Mouse (Mus musculus): ENCODE measurements at regions not wholly inside any gene's neighbourhood (a gene's known extent, or its start where the extent isn't known, plus 50 kb on each side); places are given as distances from the start of the nearest gene placed in this dataset.

DNA sequence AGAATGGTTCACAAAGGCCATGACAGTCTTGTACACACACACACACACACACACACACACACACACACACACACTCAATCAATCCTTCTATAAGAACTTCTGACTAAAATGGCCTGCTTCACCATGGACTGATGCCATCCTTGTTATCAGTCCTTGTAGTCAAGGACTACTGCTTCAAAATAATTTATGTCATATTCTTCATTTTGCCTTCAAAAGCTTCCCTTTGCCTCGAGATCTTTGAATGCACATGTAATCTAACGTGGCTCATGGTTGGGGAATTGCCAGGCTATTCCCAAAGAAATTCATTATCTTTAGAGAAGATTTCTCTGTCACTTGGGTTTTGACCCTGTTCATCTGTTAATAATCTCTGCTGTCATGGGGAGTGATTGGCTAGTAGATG lies 278.0 kb upstream of the Cdyl start:
- no peak for DNase-seq (ENCODE audit: low spot score)

DNA sequence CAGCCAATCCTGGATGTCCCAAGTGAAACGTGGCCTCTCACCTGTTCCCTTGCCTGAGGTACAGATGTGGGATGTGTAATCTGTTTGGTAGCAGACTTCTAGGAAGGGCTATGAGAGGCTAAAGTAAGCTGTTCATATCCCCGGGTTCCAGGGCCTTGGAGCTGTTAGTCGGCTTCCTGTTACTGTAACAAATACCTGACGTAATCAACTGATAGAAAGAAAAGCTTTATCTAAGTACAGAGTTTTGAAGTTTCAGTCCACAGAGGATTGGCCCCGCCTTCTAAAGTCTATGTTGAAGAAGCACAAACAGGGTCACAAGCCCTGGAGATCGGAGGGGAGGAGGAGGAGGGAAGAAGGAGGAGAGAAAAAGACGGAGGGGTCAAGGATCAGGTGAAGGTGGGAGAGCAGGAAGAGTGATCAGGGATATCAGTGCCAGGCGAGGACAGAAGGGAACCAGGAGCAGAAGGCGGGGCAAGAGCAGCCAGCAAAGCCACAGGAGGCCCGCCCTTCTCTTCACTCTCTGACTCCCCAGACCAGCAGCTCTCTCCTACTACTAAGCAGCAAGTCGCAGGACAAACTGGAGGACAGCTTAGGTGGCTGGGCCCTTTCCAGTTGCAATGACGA lies 276.5 kb upstream of the Cdyl start:
- DNase-seq (ENCODE audit: low spot score): no peak

DNA sequence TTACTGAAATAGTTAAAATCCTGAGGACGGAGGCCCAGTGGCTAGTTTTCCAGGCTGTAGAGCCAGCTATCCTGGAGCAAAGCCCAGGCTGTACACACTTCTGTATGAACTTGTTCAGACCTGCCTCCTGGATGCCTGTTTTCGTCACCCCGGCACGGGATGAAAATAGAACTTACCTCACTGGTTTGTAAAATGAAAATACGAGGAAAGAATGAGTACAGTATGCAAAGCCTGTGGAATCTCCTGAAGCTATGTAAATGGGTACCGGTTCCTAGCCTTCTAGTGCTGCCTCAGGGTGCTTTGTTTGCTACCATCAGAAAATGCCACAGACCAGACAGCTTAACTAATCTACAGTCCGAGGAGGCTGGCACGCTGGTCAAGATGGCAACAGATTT lies 276.0 kb upstream of the Cdyl start:
- DNase-seq (ENCODE audit: low spot score): no peak

DNA sequence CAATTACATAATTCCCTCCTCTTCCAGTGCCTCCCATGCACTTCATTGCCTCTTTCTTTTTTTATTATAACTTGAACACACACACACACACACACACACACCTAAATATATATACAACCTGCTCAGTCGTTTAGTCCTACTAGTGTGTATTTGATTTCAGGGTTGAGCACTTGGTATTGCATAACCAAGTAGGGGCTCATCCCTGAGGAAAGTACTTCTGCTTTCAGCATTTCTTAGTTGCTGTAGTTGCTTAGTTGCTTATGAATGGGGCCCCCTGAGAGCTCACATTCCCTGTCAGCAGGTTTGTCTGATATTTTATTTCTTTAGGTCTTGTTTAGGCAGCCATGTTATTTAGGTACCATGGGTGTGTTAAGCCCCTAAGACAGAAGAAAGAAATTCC lies 271.3 kb upstream of the Cdyl start:
- no peak for DNase-seq (ENCODE audit: low spot score)

DNA sequence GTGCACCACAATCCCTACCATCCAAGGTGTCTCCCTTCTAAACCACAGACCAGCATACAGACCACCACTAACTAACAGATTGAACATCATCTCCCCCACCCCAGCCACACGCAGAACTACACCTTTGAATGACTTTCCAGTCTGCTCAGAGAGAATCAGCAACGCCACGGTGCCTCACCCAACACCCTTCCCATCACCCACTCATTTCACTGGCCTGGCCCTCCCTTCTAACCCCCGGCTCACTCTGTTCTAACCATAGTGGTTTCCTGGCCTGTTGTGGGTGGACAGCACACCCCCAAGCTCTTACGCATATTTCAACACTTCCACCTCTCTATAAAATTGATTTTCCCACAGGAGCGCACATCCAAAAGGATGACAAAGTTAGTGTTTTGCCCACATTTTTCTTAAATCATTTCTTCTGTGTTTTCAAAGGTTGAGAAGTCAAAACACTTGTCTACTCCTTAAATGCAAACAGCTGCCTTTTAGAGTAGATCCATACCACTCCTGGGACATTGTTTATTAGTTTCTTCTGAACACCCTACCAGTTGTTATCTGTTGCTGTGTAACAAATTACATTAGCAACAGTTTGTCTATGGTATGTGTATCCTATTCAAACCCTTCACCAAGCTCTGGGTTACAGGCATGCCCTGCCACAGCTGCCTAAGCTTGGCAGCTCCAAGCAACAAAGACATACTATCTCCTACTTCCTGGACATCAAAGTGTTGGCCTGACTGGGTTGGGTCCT lies 269.7 kb upstream of the Cdyl start:
- no peak for DNase-seq (ENCODE audit: low spot score)

DNA sequence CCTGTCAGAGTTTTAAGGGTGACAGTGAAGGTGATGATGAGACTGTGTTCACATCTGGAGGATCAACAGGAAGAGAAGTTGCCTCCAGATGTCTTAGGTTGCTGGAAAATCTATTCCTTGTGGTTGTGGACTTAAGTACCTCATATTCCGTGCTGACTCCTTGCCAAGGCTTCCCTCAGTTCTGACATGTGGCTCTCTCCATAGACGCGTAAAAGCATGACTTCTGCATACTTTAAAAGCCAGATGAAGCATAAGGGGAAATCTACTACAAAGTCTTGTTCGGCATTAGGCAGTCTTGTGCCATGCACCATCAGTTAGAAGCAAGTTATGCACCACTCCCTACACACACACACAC lies 269.1 kb upstream of the Cdyl start:
- DNase-seq (ENCODE audit: low spot score): no peak

DNA sequence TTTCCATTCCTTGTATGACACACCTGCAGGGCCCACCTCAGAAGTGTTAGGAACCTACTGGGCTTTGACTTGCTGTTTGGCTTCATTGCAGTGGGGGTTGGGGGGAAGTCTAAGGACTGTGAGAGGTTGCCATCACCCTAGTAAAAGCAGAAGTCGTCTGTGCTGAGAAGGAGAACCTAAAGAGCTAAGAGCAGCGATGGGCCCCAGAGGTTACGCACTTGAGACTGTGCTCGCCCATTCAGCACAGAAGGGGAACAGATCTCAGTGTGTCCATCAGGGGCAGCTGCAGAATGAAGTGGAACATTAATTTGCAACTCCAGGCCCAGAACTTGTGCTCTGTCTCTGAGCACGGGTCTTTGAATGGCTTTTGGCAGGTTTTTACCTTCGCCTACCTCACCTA lies 267.5 kb upstream of the Cdyl start:
- no peak for DNase-seq (ENCODE audit: low spot score)

DNA sequence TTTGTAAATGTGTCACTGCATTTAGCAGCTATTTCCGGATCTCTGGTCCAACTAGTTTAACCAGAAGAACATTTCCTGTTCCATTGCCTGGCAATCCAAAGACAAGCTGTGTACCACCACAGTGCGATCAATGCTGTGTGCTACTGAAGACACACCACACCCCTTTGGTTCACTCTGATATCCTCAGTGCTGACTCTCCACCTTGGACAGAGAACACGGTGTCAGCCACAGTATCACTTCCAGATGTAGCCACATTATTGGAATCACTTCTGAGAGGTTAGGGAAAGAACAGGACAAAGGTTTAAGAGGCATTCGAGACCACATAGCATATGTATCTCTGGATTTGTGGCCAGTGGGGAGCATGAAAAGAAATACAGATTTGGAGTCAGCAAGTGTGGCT lies 264.4 kb upstream of the Cdyl start:
- no peak for DNase-seq (ENCODE audit: low spot score)

DNA sequence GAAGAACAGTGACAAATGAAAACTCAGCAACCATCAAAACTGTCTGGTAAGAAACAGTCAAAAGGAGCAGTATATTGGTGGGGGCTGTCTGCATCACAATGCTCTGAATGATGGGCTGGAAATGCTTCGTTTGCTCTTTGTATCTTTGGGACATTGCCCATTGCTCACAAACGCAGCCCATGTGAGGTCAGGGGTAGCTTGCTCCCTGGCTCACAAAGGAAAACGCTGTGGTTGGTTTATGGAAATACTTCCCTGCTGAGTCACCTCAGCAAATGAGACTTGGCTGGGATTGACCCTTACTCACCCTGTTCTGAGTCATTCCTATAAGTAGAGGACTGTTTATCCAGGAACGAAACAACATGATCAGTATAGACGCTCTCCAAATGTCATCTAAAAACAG lies 264.0 kb upstream of the Cdyl start:
- DNase-seq (ENCODE audit: low spot score): no peak

DNA sequence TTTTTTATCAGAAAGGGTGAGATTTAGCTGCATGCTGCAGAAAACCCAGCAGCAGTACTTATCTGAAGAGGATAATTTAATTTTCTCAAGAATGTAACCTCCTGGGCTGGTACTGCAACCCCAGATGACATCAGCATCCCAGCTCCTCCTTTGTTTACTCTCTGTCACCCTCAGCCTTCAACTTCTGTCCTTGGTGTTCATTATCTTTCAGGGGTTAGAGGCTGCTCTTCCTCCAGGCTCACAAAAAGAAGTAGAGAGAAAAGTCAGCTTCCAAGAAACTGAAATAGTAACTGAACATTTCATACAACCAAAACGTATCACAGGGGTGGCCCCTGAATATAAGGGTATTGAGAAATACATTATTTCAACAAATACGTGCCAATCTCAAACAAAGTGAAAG lies 262.5 kb upstream of the Cdyl start:
- no peak for DNase-seq (ENCODE audit: low spot score)

DNA sequence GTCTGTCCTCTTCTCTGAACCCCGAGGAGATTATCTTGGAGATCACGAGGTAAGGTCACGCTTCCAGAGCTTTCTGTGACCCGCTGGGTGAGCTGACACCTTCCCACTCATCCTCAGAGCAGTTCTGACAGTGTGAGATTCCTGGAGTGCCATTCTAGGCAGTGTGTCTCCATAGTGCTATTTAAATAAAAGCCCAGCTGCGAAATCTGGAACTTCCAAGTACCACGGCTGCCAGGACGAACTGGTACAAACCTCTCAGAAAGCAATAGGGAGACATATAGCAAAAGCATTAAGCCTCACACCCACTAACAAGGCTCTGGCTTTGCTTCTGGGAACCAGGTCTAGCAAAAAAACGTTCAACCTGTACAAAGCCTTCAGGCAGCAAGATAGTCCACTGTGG lies 261.4 kb upstream of the Cdyl start:
- no peak for DNase-seq (ENCODE audit: low spot score)

DNA sequence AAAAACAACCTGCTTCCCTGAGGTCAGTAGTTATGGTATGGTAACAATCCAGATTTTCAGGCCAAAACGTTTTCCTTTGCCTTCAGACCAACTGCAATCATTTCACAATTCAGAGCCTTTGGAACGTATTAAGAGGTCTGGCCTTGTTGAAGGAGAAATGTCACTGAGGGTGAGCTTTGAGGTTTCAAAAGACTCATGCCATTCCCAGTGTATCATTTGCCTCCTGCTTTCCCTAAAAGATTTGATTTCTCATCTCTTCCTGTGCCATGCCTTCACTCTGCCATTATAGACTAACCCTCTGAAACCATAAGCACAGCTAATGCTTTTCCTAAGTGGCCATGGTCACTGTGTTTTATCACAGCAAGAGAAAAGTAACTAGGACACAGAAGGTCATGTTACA lies 256.8 kb upstream of the Cdyl start:
- no peak for DNase-seq (ENCODE audit: low spot score)

DNA sequence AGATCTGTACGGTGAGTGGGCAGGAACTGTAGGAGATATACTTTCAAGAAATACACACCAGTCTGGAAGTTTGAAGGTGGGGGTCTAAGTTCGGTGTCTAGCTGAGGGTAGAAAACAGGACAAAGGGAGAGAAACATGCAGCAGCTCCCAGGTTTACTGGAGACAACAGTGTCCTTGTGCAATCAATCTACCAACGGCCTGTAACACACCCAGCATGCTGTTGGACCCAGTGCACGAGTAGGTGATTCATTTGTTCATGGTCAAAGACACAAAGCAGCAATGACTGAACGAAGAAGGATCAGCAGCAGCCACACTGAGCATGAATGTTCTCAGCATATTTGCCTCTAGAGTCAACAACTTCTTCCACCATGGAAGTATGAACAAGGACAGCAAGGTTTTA lies 255.2 kb upstream of the Cdyl start:
- DNase-seq (ENCODE audit: low spot score): no peak

DNA sequence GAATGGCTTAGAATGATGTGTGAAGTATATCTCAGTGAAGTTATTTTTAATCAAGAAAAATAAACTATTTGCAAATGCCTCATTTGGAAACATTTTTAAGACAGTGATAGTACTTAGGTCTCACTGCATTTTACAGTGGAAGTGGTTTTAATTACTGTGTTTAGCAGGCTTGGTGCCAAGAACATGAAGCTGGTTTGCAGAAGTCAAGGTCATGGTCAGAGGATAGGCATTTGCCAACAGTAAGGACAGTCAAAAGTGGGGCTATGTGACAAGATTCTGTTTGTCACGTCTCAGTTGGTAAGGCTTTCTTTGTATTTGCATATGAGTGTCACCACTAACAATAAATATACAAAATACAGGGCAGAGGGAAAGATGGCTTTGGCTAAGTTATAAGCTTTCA lies 254.2 kb upstream of the Cdyl start:
- DNase-seq (ENCODE audit: low spot score): no peak

DNA sequence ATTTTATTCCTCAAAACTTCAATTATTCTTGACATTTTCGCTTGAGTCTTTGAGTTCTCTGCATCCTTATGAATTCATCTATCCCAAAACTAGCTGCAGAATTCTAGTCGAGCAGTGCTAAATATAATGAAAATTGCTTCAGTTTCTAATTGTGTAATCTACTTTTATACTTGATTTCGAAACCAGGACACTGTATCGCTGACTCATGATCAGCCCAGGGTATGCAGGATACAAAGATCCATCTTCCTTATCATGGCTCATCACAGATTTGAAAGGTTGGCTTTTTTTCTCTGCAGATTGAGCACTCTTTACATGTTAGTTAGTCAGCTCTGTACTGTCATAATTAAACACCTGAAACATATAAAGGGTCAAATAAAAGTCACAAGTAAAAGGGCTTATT lies 242.1 kb upstream of the Cdyl start:
- no peak for DNase-seq (ENCODE audit: low spot score)

DNA sequence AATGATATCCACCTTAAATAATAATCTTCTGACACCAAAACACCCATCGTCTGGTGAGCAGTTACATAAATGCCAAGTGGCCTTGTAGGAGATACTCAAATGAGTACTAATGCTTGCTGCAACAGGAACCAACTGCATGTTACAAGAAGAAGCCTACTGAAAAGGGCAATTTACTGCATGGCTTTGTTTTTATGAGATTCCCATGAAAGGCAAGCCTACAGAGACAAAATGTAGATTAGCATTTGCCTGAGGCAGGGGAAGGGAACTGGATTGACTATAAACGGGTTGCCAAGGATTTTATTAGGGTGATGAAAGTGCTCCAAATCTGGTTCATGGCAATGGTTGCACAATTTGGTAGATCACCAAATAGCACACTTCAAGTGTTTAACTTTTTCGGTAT lies 239.6 kb upstream of the Cdyl start:
- no peak for DNase-seq (ENCODE audit: low spot score)

DNA sequence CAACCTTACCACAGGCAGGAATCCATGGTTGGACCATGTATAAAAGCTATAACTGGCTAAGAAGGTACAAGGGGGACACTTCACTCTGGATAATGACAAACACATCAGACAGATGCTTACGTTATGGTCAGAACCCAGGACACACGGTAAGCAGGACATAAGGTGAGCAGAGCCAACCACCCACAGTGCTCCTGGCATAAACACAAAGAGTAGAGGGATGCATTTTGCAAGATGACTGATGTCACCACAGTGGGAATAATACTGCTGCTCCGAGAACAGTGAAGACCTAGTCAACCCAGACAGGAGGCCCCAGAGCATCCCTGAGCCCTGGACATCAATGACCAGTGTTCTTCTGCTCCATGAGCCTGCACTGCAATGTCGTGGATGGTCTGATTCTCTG lies 233.6 kb upstream of the Cdyl start:
- no peak for DNase-seq (ENCODE audit: low spot score)

DNA sequence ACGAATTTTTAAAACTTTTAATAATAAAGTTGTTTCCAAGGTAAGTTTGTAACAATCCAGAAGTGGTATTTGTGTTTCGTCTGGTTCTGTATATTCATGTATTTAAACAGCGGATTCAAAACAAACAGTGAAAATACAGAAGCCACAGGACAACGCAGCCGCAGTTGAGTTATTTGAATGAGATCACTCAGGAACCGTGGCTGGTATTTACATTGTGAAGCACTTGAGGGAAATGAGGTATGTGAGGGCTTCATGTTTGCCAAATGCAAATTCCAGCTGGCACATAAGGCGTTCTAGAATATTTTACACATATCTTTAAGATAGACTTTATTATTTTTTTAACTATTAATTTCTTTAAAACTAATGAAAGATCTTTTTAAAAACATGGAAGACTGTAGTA lies 224.5 kb upstream of the Cdyl start:
- DNase-seq (ENCODE audit: low spot score): no peak

DNA sequence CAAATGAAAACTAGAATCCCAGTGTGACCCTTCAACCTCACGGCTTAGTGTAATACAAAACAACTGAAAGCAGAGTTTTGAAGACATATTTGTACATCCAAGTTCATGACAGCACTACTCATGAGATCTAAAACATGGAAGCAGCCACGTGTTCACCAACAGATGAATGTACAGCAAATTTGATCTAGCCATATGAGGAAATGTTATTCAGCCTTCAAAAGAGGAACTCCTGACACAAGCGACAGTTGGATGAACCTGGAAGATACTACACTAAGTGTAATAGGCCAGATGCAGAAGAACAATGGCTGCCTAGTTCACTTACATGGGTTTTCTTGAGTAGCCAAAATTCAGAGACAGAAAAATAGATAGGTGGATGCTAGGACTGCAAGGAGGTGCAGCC lies 212.0 kb upstream of the Cdyl start:
- DNase-seq (ENCODE audit: low spot score): no peak

DNA sequence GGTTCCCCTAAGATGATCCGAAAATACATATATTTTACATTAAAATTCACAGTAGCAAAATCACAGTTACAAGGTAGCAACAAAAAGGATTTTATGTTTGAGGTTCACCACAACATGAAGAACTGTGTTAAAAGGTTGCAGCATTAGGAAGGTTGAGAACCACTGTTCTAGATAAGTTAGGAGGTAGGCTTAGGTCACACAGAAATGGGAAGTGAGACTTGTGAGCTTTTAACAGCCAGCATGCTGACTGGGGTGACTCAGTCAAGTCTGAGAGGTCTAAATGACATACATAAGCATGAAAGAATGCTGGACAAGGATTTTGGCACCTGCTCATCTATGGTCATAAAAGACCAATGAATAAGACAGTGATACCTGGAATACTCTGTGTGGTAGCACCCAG lies 207.2 kb upstream of the Cdyl start:
- no peak for DNase-seq (ENCODE audit: low spot score)

DNA sequence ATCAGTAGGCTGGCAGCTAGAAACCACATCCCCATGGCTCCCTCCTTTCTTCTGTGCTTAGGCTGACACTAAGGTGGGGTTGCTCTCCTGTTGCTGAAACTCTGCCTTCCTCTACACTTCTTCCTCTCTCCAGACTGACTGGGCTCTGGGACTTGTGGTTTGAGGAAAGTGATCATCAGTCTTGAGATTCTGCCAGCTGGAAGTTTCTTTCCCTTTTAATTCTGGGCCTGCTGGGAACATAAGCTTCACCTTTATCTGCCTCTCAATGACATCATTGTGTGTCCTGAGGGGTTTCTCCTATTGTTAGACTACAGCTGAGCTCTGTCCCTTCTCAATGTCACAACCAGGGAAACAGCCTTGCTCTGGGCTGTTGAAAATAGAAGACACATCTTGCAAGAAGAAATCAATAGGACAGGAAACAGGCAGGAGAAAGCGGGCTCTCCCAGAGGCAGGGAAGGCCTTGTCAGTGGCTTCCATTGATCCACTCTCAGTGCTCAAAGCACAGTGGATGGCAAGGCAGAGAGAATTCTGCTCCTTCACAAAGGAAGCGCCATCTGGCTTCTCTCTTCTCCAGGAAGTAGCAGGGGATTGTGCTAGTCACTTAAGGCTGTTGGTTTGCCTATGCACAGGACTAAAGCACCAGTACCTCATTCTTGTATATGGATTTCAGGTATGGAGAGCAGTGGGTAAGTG lies 206.3 kb upstream of the Cdyl start:
- DNase-seq (ENCODE audit: low spot score): no peak

DNA sequence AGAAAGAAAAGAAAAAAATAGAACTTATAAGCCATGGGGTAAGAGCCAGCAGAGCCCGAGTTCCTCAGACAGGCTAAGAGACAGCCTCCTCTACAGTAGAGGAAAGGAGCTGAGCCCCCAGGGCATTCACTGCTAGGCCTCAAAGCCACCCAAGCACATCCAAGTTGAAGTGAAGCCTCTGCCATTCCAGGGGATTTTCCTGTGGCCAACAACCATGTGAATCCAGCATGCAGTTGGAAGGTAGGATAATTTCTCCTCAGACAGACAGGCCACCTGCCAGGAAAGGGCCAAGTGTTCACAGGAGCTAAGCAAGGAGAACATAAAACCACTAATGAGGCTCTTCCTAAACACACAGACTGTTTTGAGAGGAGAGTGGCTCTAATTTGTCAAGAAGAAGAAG lies 199.6 kb upstream of the Cdyl start:
- DNase-seq (ENCODE audit: low spot score): no peak

DNA sequence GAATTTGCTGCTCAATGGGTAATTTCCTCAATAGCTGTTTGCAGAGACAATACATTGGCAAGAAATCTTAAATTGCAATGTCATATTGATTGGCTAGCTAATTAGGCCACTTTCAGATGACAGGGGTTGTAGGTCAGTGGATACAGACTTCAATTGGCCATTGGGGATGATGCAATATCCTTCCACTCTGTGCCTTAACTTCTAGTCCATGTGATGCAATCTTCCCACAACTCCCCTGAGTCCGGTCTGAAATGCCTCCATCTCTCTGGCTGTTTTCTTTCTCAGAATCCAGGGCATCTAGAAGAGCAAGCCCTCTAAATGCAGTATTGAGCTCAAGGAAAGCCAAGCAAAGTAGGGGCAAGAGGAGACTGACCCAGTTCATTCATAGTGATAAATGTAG lies 196.4 kb upstream of the Cdyl start:
- DNase-seq (ENCODE audit: low spot score): no peak

Data from thymus, postnatal 0 days (tissue).